Mouse (Mus musculus) stomach, embryonic 14.5 days (tissue): ENCODE results near the gene Trank1. TPM values are rescaled to one million over a fixed set of nuclear protein-coding genes. Genes with fewer than 3 reads are reported as not detected.

ENCODE experiments used
- ATAC-seq: fragments of 200-750 bp; cut with Nextera tagmentation; 2 replicates; pipeline ENCODE4 v1.8.0; 2017; ENCODE audit warnings: low read depth, moderate TSS enrichment; ENCODE audit not compliant: insufficient number of reproducible peaks, insufficient read depth, low FRiP score
- H3K27ac ChIP-seq: fragments of 300-500 bp; sonication (generic); 2 replicates; pipeline ENCODE4 v1.5.1; 2014; ENCODE audit warnings: mild to moderate bottlenecking, low read length, moderate library complexity, mixed read lengths
- H3K27me3 ChIP-seq: fragments of 300-500 bp; sonication (generic); 2 replicates; pipeline ENCODE4 v1.6.1; 2014; ENCODE audit warnings: low read length, control low read depth, mixed read lengths; ENCODE audit not compliant: control insufficient read depth, insufficient read depth
- H3K36me3 ChIP-seq: fragments of 300-500 bp; sonication (generic); 2 replicates; pipeline ENCODE4 v1.6.1; 2014; ENCODE audit warnings: mild to moderate bottlenecking, control low read depth, low read length, moderate library complexity, mixed read lengths; ENCODE audit not compliant: control insufficient read depth, insufficient read depth
- H3K4me1 ChIP-seq: fragments of 300-500 bp; sonication (generic); 2 replicates; pipeline ENCODE4 v1.6.1; 2014; ENCODE audit warnings: low read length, control low read depth, mixed read lengths; ENCODE audit not compliant: control insufficient read depth, insufficient read depth
- H3K4me2 ChIP-seq: fragments of 300-500 bp; sonication (generic); replicated peaks from 2 replicates; pipeline ENCODE4 v1.6.1; 2014; ENCODE audit warnings: low read depth, low read length, control low read depth
- H3K4me3 ChIP-seq: fragments of 300-500 bp; sonication (generic); 2 replicates; pipeline ENCODE4 v1.5.1; 2014; ENCODE audit warnings: low read depth, low read length, control low read depth
- H3K9ac ChIP-seq: fragments of 300-500 bp; sonication (generic); replicated peaks from 2 replicates; pipeline ENCODE4 v1.6.1; 2014; ENCODE audit warnings: low read depth, mild to moderate bottlenecking, control low read depth, low read length, moderate library complexity, mixed read lengths
- H3K9me3 ChIP-seq: fragments of 300-500 bp; sonication (generic); 2 replicates; pipeline ENCODE4 v1.6.1; 2016; ENCODE audit warnings: low read depth, low read length, control low read depth; ENCODE audit not compliant: control insufficient read depth
- WGBS: fragments of 180-500 bp; shearing (Covaris S2); extraction: QIAGEN DNeasy Blood & Tissue Kit; methylation state at CpG from one replicate; pipeline ENCODE4 v1.1.7; 2014; 5-methylcytosine and 5-hydroxymethylcytosine counted together
- polyA plus RNA-seq: library from polyadenylated mRNA; unstranded; fragments of >200 nt; fragmentation: Nextera tagmentation; extraction: Ambion mirVana; gene quantifications from 2 replicates; pipeline ENCODE4 v1.2.1, GENCODE M21; 2014

The Trank1 gene
- polyA plus RNA-seq, 1 experiment from 2014 or later = 0.10 TPM

GRCm38 (mm10) chr9:111372079-111372478, 60.5 kb downstream of the Trank1 start:
- H3K36me3 ChIP-seq = no peaks in the 10 kb centered on the region
- H3K4me2 ChIP-seq = no peak overlapping the region
- H3K27me3 ChIP-seq = no peaks in the 10 kb centered on the region
- no peak overlapping the region for H3K27ac ChIP-seq
- 85% methylated on average over 3 of the region's 3 CpGs for WGBS
- no peak for ATAC-seq
- H3K4me3 ChIP-seq = no peak overlapping the region
- H3K9ac ChIP-seq = no peak overlapping the region
- H3K9me3 ChIP-seq = no peaks in the 10 kb centered on the region
- H3K4me1 ChIP-seq = no peaks in the 10 kb centered on the region

GRCm38 (mm10) chr9:111377868-111378267, 66.3 kb downstream of the Trank1 start:
- Histone ChIP-seq H3K27me3 (no peaks in the 10 kb centered on the region), H3K4me2 (no peak overlapping the region), H3K27ac (no peak overlapping the region), H3K36me3 (no peaks in the 10 kb centered on the region), H3K9me3 (no peaks in the 10 kb centered on the region), H3K9ac (no peak overlapping the region), H3K4me1 (no peaks in the 10 kb centered on the region), H3K4me3 (no peak overlapping the region)
- ATAC-seq = no peak
- WGBS = 74% methylated on average over 6 of the region's 6 CpGs

GRCm38 (mm10) chr9:111381056-111382025, 69.8 kb downstream of the Trank1 start:
- no peaks in the 10 kb centered on the region for H3K9me3 ChIP-seq
- no peak overlapping the region for H3K27ac ChIP-seq
- H3K4me2 ChIP-seq = no peak overlapping the region
- no peak overlapping the region for H3K4me3 ChIP-seq
- ATAC-seq = no peak
- WGBS = 79% methylated on average over 9 of the region's 9 CpGs
- H3K27me3 ChIP-seq = no peaks in the 10 kb centered on the region
- no peaks in the 10 kb centered on the region for H3K4me1 ChIP-seq
- no peak overlapping the region for H3K9ac ChIP-seq
- no peaks in the 10 kb centered on the region for H3K36me3 ChIP-seq

GRCm38 (mm10) chr9:111382469-111382868, 70.9 kb downstream of the Trank1 start:
- ATAC-seq = no peak
- H3K9ac ChIP-seq = no peak overlapping the region
- no peak overlapping the region for H3K4me2 ChIP-seq
- H3K36me3 ChIP-seq = no peaks in the 10 kb centered on the region
- 93% methylated on average over 6 of the region's 6 CpGs for WGBS
- no peak overlapping the region for H3K4me3 ChIP-seq
- H3K27ac ChIP-seq = no peak overlapping the region
- H3K4me1 ChIP-seq = no peaks in the 10 kb centered on the region
- no peaks in the 10 kb centered on the region for H3K9me3 ChIP-seq
- no peaks in the 10 kb centered on the region for H3K27me3 ChIP-seq

- Histone ChIP-seq H3K4me1 (no peaks in the 10 kb centered on the region), H3K36me3 (no peaks in the 10 kb centered on the region), H3K27me3 (no peaks in the 10 kb centered on the region), H3K27ac (no peak overlapping the region), H3K9me3 (no peaks in the 10 kb centered on the region), H3K4me2 (no peak overlapping the region), H3K4me3 (no peak overlapping the region), H3K9ac (no peak overlapping the region)
- no peak for ATAC-seq
- WGBS = 74% methylated on average over 3 of the region's 3 CpGs
These were observed 71.5 kb downstream of the Trank1 start for GRCm38 (mm10) chr9:111383046-111383445.

- H3K27me3 ChIP-seq = no peaks in the 10 kb centered on the region
- 70% methylated on average over 3 of the region's 3 CpGs for WGBS
- no peaks in the 10 kb centered on the region for H3K9me3 ChIP-seq
- H3K27ac ChIP-seq = no peak overlapping the region
- H3K4me2 ChIP-seq = no peak overlapping the region
- no peak overlapping the region for H3K9ac ChIP-seq
- H3K4me1 ChIP-seq = no peaks in the 10 kb centered on the region
- H3K4me3 ChIP-seq = no peak overlapping the region
- no peaks in the 10 kb centered on the region for H3K36me3 ChIP-seq
- ATAC-seq = no peak
These were observed 72.2 kb downstream of the Trank1 start for GRCm38 (mm10) chr9:111383756-111384155.

GRCm38 (mm10) chr9:111385526-111386491, 74.3 kb downstream of the Trank1 start:
- Histone ChIP-seq H3K36me3 (no peaks in the 10 kb centered on the region), H3K27me3 (no peaks in the 10 kb centered on the region), H3K9me3 (no peaks in the 10 kb centered on the region), H3K27ac (no peak overlapping the region), H3K4me3 (no peak overlapping the region), H3K9ac (no peak overlapping the region), H3K4me2 (no peak overlapping the region), H3K4me1 (no peaks in the 10 kb centered on the region)
- 78% methylated on average over 5 of the region's 5 CpGs for WGBS
- no peak for ATAC-seq

GRCm38 (mm10) chr9:111386569-111386968, 75.0 kb downstream of the Trank1 start:
- H3K4me2 ChIP-seq = no peak overlapping the region
- no peaks in the 10 kb centered on the region for H3K4me1 ChIP-seq
- H3K36me3 ChIP-seq = no peaks in the 10 kb centered on the region
- ATAC-seq = no peak
- H3K9me3 ChIP-seq = no peaks in the 10 kb centered on the region
- H3K9ac ChIP-seq = no peak overlapping the region
- H3K4me3 ChIP-seq = no peak overlapping the region
- H3K27ac ChIP-seq = no peak overlapping the region
- H3K27me3 ChIP-seq = no peaks in the 10 kb centered on the region
- 71% methylated on average over 2 of the region's 2 CpGs for WGBS
